Mouse (Mus musculus) B cell, adult 67 days (primary cell): ENCODE measurements around the gene Vmn1r71. TPM values are rescaled to one million over a fixed set of nuclear protein-coding genes. Genes with fewer than 3 reads are reported as not detected.

Experiments used
- total RNA-seq, 2 experiments: library from RNA; stranded (reverse); gene quantifications; 4 replicates each; pipeline ENCODE4 v1.2.4; 2023

The Vmn1r71 gene
- not detected for total RNA-seq

DNA sequence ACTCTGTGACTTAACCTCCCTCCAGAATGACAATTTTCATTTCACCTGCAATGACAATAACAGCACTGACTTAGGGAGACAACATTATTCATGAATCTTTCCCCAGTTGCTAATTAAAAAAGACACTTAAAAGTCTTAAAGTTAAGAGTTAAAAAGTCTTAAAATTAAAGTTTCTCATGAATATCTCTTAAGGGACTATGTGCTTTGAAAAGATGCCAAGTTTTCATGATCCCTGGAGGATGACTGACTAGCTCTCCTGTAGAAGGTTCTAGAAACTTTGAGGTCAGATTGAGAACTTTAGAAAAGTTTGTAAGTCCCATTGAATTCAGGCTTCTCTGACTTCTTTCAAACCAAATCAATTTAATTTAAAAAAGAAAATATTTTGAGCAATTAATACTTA, at the start of gene Vmn1r71:
Vmn1r71 (minus strand) TSS at position 101 of the 400 bp plus-strand sequence.

Other genes with a start within 250 kb of the Vmn1r71 start
- gene Vmn1r68, start 195.9 kb downstream of the Vmn1r71 start, total RNA-seq, result not detected
- not detected for gene Vmn1r69, start 140.7 kb downstream of the Vmn1r71 start, total RNA-seq
- gene Vmn1r70, start 122.8 kb downstream of the Vmn1r71 start, total RNA-seq, result not detected
- gene Nlrp4b, start 66.6 kb downstream of the Vmn1r71 start, total RNA-seq, result not detected
- not detected for gene Zscan4b, start 150.7 kb upstream of the Vmn1r71 start, total RNA-seq